Mouse (Mus musculus) hindbrain, embryonic 16.5 days (tissue): ENCODE measurements around the gene Iqcc. TPM values are rescaled to one million over a fixed set of nuclear protein-coding genes. Genes with fewer than 3 reads are reported as not detected.

Source experiments
- ATAC-seq: fragments of 200-750 bp; cut with Nextera tagmentation; 2 replicates; pipeline ENCODE4 v1.8.0; 2017; ENCODE audit warnings: moderate TSS enrichment, moderate library complexity
- H3K27ac ChIP-seq: fragments of 300-500 bp; sonication (generic); 2 replicates; pipeline ENCODE4 v1.5.1; 2014; ENCODE audit warnings: low read depth, mild to moderate bottlenecking, control low read depth, low read length, moderate library complexity
- H3K27me3 ChIP-seq: fragments of 300-500 bp; sonication (generic); replicated peaks from 2 replicates; pipeline ENCODE4 v1.6.1; 2014; ENCODE audit warnings: low read length; ENCODE audit not compliant: control insufficient read depth, insufficient read depth
- H3K36me3 ChIP-seq: fragments of 300-500 bp; sonication (generic); 2 replicates; pipeline ENCODE4 v1.6.1; 2014; ENCODE audit warnings: mild to moderate bottlenecking, low read length, moderate library complexity, mixed read lengths; ENCODE audit not compliant: control insufficient read depth, insufficient read depth
- H3K4me1 ChIP-seq: fragments of 300-500 bp; sonication (generic); 2 replicates; pipeline ENCODE4 v1.6.1; 2014; ENCODE audit warnings: low read depth, low read length; ENCODE audit not compliant: control insufficient read depth, insufficient read depth
- H3K4me2 ChIP-seq: fragments of 300-500 bp; sonication (generic); 2 replicates; pipeline ENCODE4 v1.6.1; 2014; ENCODE audit warnings: mild to moderate bottlenecking, low read length, control low read depth, moderate library complexity
- H3K4me3 ChIP-seq: fragments of 300-500 bp; sonication (generic); 2 replicates; pipeline ENCODE4 v1.5.1; 2014; ENCODE audit warnings: mild to moderate bottlenecking, low read length, control low read depth, moderate library complexity
- H3K9ac ChIP-seq: fragments of 300-500 bp; sonication (generic); 2 replicates; pipeline ENCODE4 v1.6.1; 2014; ENCODE audit warnings: low read depth, mild to moderate bottlenecking, control low read depth, low read length, moderate library complexity
- H3K9me3 ChIP-seq: fragments of 300-500 bp; sonication (generic); 2 replicates; pipeline ENCODE4 v1.6.1; 2014; ENCODE audit warnings: mild to moderate bottlenecking, low read length, moderate library complexity; ENCODE audit not compliant: control insufficient read depth
- WGBS: fragments of 180-500 bp; shearing (Covaris S2); extraction: QIAGEN DNeasy Blood & Tissue Kit; methylation state at CpG from one replicate; pipeline ENCODE4 v1.1.7; 2014; 5-methylcytosine and 5-hydroxymethylcytosine counted together
- polyA plus RNA-seq: library from polyadenylated mRNA; unstranded; fragments of >200 nt; fragmentation: Nextera tagmentation; extraction: Ambion mirVana; gene quantifications from 2 replicates; pipeline ENCODE4 v1.2.1, GENCODE M21; 2015

Iqcc gene
- polyA plus RNA-seq, 1 experiment from 2014 or later: 27.6 TPM

DNA sequence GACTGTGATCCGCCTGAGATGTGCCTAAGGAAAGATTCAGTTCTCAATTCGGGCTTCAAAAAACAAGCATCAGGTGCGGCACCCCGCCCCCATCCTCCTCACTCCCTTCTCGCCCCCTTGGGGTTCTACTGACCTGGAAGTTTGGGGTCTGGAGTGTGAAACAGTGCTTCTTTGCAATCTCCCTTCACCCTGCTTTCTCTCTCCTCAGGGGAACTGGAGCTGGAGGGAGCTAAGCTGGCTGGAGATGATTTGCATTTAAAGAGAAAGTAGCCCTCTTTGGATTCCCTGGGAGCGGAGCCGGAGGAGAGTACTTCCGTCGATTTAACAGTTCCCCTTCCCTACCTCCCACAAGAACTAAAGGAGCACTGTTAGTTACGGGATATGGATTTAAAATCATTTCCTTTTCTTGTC lies 4.8 kb upstream of the Iqcc start, which contains the start of gene Ccdc28b:
Gene Ccdc28b (minus strand): TSS at position 267 of the 411 bp plus-strand sequence.
- Histone ChIP-seq H3K27ac (peak within 1 kb of the TSS; percentile 97), H3K4me3 (peak within 1 kb of the TSS; percentile 73), H3K4me2 (peak within 1 kb of the TSS; percentile 73), H3K36me3 (peaks cover 16% of the 10 kb centered on the region), H3K27me3 (no peaks in the 10 kb centered on the region), H3K4me1 (peaks cover 38% of the 10 kb centered on the region), H3K9me3 (no peaks in the 10 kb centered on the region), H3K9ac (peak within 1 kb of the TSS; percentile 86)
- ATAC-seq: peak; percentile 28
- 0% methylated on average over 10 of the region's 10 CpGs for WGBS

DNA sequence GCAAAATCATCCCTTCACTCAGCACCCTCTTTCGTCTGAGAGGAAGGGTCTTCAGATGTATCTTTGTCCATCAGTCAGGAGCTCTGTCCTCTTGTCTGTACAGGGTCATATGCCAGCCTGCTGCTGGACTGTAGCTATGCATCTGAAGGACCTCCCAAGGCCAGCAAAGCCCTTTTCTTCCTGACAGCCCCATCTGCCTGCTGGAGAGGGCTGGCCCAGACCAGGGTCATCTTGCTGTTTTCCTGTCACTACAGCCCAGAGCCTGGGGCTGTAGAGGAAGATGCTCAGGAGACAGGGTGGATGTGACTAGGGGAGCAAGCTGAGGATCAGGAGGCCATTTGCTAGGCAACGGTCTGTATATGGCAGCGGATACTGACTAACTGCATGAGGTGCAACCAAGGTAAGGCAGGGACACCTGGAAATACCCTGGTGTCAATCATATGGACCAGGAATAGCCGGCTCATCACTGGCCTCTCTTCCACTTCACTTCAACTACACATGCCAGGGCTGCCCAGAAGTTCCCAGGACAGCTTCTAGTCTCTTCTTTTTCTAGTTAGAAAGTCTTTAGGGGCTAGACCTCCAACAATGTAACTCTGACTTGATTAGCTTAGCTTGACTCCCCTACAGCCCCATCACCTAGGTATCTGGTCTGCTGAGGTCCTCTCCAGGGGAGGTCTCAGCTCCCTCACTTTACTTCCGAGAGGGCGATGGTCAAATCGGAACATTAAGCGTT lies 4.1 kb upstream of the Iqcc start:
- H3K9me3 ChIP-seq: no peaks in the 10 kb centered on the region
- H3K4me1 ChIP-seq: peaks cover 44% of the 10 kb centered on the region
- WGBS: 17% methylated on average over 8 of the region's 8 CpGs
- peaks cover 11% of the 10 kb centered on the region for H3K36me3 ChIP-seq
- H3K27ac ChIP-seq: peak overlapping the region; percentile 97
- no peaks in the 10 kb centered on the region for H3K27me3 ChIP-seq
- peak overlapping the region; percentile 73 for H3K4me2 ChIP-seq
- peak overlapping the region; percentile 86 for H3K9ac ChIP-seq
- no peak for ATAC-seq
- peak overlapping the region; percentile 73 for H3K4me3 ChIP-seq

DNA sequence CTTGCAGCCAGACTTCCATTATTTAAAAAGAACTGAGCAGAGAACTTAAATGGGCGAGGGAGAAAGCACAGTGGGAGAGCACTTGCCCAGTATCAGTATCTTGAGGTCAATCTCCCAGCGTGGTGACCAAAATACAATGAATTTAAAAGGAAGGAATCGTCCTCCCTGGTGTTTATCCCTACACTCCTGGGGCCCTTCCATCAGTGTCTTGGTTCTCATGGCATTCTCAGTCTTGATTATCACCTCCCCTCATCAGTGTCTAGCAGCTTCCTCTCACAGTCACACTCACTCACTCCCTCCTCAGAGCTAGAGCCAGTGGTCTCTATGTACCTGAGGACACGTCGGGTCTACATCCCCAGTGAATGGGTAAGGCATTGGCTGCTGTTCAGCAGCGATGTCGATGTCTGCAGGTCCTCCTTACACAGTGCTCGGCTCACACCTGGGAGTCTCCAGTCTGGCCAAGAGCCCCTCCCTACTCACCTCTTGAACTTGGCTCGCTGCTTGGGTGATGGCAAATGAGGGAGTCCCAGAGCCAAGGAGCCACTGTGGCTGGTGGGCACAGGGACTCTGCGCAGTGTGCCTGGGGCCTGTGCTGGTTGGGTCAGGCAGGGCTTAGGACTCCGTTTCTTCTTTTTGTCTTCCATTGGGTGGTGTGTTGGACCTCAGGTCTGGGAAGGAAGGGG lies 3.4 kb upstream of the Iqcc start:
- Histone ChIP-seq H3K4me1 (peaks cover 45% of the 10 kb centered on the region), H3K4me2 (peak overlapping the region; percentile 73), H3K36me3 (peaks cover 4% of the 10 kb centered on the region), H3K27me3 (no peaks in the 10 kb centered on the region), H3K27ac (peak overlapping the region; percentile 97; the same call in 1 of the 2 replicates), H3K9me3 (no peaks in the 10 kb centered on the region), H3K4me3 (peak overlapping the region; percentile 73), H3K9ac (peak overlapping the region; percentile 86)
- no peak for ATAC-seq
- 70% methylated on average over 11 of the region's 11 CpGs for WGBS

DNA sequence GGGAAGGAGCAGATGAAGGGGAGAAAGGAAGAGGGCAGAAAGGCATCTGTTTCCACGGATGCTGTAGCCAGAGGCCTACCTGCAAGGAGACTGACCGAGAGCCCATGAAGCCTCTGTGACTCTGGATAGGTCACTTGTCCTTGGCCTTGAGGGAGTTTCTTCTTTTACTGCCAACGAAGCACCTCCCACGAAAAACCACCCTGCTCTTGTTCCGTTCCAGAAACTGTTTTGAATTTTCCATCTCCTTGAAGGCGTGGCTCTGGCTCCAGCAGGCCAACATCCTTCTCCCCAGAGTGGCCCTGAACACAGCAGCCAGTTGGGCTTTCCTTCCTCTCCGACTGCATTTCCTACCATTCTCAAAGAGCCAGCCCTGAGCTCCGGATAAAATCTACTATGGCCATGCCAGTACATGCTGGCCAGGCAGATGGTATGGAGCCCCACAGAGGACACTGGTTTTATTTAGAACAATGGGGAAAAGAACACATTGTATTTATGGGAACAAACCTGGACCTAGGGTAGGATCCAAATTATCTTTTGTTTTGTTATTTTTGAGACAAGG lies 2.5 kb upstream of the Iqcc start:
- H3K9me3 ChIP-seq: no peaks in the 10 kb centered on the region
- peaks cover 45% of the 10 kb centered on the region for H3K4me1 ChIP-seq
- no peak overlapping the region for H3K4me3 ChIP-seq
- H3K4me2 ChIP-seq: peak overlapping the region; percentile 1; the same call in 1 of the 2 replicates
- ATAC-seq: no peak
- no peaks in the 10 kb centered on the region for H3K36me3 ChIP-seq
- no peak overlapping the region for H3K27ac ChIP-seq
- no peaks in the 10 kb centered on the region for H3K27me3 ChIP-seq
- peak overlapping the region; percentile 5 for H3K9ac ChIP-seq
- WGBS: 88% methylated on average over 8 of the region's 8 CpGs

DNA sequence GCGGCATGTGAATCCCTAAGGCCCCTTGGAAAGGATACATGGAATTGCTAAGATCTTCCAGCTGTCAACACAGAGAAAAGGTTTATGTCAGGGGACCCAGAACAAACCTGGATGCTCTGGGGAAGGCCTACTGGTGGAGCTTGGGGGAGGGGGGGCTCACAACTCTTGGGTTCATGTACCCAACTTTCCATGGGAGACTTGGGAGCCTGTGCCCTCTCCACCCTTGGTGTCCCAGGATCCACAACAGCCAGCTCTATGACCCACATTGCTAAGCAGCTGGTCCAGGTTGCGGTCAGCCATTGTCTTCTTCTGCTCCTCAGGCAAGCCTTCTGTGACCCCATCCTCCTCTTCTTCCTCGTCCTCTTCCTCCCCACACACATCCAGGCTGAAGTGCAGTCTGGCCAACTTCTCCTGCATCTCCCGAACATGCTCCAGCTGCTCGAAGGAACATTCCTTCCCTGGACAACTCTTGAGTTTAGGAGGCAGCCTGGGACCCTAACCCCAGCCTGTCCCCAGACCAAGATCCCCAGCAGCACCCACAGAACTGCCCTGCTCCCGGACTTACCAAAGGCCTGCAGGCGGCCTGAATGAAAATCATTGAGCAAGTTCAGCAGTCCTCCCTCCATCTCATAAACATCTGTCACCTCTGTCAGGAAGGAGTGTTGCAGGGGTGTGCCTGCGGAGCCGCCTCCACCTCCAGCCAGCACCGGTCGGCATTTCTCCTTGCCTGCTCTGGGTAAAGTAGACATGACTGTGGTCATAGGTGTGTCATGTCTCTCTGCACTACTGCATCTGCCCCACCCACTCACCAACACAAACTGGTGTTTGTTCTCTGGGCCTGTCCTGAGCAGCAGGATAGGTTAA lies 1.8 kb upstream of the Iqcc start:
- Histone ChIP-seq H3K4me1 (peaks cover 44% of the 10 kb centered on the region), H3K27me3 (no peaks in the 10 kb centered on the region), H3K4me2 (0 out of 2 replicates have a peak overlapping the region, but pooled peaks have one; percentile 1), H3K27ac (0 out of 2 replicates have a peak overlapping the region, but pooled peaks have one; percentile 48), H3K36me3 (peaks cover 4% of the 10 kb centered on the region; the same call in 1 of the 2 replicates), H3K9ac (peak overlapping the region; percentile 5), H3K4me3 (no peak overlapping the region), H3K9me3 (no peaks in the 10 kb centered on the region)
- WGBS: 90% methylated on average over 11 of the region's 11 CpGs
- ATAC-seq: no peak

DNA sequence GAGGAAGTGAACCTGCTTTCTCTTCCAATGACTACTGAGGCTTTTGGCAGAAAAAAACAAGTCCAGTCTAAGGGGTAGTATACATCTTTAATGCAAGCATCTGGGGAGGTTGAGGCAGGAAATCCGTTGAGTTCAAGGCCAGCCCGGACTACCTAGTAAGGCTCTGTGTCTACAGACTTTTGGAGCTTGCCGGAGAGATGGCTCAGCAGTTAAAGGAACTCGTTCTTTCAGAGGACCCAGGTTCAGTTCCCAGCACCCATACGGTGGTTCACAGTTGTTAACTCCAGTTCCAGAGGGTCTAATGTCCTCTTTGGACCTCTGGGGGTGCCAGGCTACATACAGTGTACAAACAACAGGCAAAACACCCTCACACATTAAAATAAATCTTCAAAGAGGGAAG lies 868 bp downstream of the Iqcc start:
- 94% methylated on average over 5 of the region's 5 CpGs for WGBS
- peak overlapping the region; percentile 50 for H3K4me3 ChIP-seq
- H3K4me1 ChIP-seq: peaks cover 30% of the 10 kb centered on the region
- peaks cover 4% of the 10 kb centered on the region; the same call in 1 of the 2 replicates for H3K36me3 ChIP-seq
- H3K9ac ChIP-seq: peak overlapping the region; percentile 77
- peak overlapping the region; percentile 83 for H3K27ac ChIP-seq
- peak overlapping the region; percentile 69 for H3K4me2 ChIP-seq
- no peaks in the 10 kb centered on the region for H3K9me3 ChIP-seq
- no peak for ATAC-seq
- H3K27me3 ChIP-seq: no peaks in the 10 kb centered on the region

DNA sequence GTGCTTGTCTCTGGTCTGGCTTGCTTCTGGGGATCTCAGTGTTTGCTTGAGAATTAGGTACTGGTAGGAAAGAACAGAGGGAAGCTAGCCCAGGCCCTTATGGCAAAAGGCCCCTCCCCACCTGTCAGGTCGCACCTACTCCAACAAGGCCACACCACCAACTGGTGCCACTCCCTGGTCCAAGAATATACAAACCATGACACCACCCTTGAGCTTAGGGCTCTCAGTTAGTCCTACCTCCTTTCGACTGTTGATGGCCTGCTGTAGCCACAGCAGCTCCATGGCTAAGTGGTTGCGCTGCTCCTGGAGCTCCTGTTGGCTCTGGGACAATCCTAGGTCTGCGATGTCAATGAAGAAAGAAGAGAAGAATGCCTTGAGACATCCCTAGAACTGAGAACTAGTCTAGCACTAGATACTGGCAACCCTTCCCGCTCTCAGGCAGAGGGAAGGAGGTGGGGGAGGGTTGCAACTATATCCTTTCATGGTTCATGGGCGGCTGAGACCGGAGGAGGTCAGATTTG lies 1.7 kb downstream of the Iqcc start:
- H3K27ac ChIP-seq: no peak overlapping the region
- no peaks in the 10 kb centered on the region for H3K27me3 ChIP-seq
- H3K36me3 ChIP-seq: peaks cover 4% of the 10 kb centered on the region; the same call in 1 of the 2 replicates
- 97% methylated on average over 7 of the region's 7 CpGs for WGBS
- H3K9ac ChIP-seq: no peak overlapping the region
- peaks cover 21% of the 10 kb centered on the region for H3K4me1 ChIP-seq
- no peak for ATAC-seq
- no peak overlapping the region for H3K4me2 ChIP-seq
- no peaks in the 10 kb centered on the region for H3K9me3 ChIP-seq
- no peak overlapping the region for H3K4me3 ChIP-seq

DNA sequence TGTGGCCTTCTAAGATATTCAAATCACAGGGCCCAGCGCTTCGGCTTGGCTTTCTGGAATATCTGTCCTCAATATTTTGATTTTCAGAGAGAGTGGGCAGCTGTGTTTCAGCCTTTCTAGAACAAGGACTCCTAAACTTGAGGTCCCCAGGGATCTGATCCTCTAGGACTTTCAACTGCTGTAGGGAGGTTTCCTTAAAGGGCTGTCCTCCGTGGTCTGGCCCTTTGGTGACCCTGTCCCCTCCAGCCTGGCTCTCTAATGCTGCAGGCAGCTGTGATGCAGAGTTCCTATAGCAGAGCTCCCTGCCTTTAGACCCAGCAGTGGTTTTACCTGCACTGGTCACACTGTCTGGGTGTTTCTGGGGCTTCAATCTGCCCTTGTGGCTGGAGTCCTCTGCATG lies 2.3 kb downstream of the Iqcc start:
- H3K4me1 ChIP-seq: peaks cover 16% of the 10 kb centered on the region
- H3K36me3 ChIP-seq: peaks cover 4% of the 10 kb centered on the region; the same call in 1 of the 2 replicates
- no peak overlapping the region for H3K9ac ChIP-seq
- no peak overlapping the region for H3K4me2 ChIP-seq
- no peak overlapping the region for H3K4me3 ChIP-seq
- no peak for ATAC-seq
- 93% methylated on average over 3 of the region's 3 CpGs for WGBS
- no peaks in the 10 kb centered on the region for H3K27me3 ChIP-seq
- no peaks in the 10 kb centered on the region for H3K9me3 ChIP-seq
- no peak overlapping the region for H3K27ac ChIP-seq
